Mouse (Mus musculus): ENCODE results near the gene Plcl1. TPM values are rescaled to one million over a fixed set of nuclear protein-coding genes. Genes with fewer than 3 reads are reported as not detected.
"Not testable (repeated sequence)": the region's sequence is repeated elsewhere in the genome, so short reads cannot be mapped to it uniquely, and the experiment has no call there.

Plcl1 gene
- total RNA-seq, 2 experiments from 2014 or later = 4.1 to 4.8 TPM

- no peak for DNase-seq
Observed at GRCm38 (mm10) chr1:55438617-55439016, 32.9 kb downstream of the Plcl1 start.

GRCm38 (mm10) chr1:55445043-55445688, 39.4 kb downstream of the Plcl1 start:
- no peak for DNase-seq

- DNase-seq = no peak
Observed at GRCm38 (mm10) chr1:55445689-55446044, 39.9 kb downstream of the Plcl1 start.

GRCm38 (mm10) chr1:55446273-55446672, 40.6 kb downstream of the Plcl1 start:
- no peak for DNase-seq

GRCm38 (mm10) chr1:55446876-55447275, 41.2 kb downstream of the Plcl1 start:
- no peak for DNase-seq

GRCm38 (mm10) chr1:55447661-55448060, 41.9 kb downstream of the Plcl1 start:
- no peak for DNase-seq

- no peak for DNase-seq
Observed at GRCm38 (mm10) chr1:55448104-55448503, 42.4 kb downstream of the Plcl1 start.

- DNase-seq = no peak
Observed at GRCm38 (mm10) chr1:55449779-55450178, 44.1 kb downstream of the Plcl1 start.

- no peak for DNase-seq
Observed at GRCm38 (mm10) chr1:55454119-55454518, 48.4 kb downstream of the Plcl1 start.

- DNase-seq = no peak
Observed at GRCm38 (mm10) chr1:55462301-55462700, 56.6 kb downstream of the Plcl1 start.

GRCm38 (mm10) chr1:55473756-55474155, 68.0 kb downstream of the Plcl1 start:
- DNase-seq = no peak

GRCm38 (mm10) chr1:55474976-55475375, 69.3 kb downstream of the Plcl1 start:
- no peak for DNase-seq

GRCm38 (mm10) chr1:55487371-55487770, 81.7 kb downstream of the Plcl1 start:
- peak in 1 of 2 experiments; percentile 13 for DNase-seq

- no peak for DNase-seq
Observed at GRCm38 (mm10) chr1:55488261-55488660, 82.5 kb downstream of the Plcl1 start.

- DNase-seq = no peak
Observed at GRCm38 (mm10) chr1:55489355-55489754, 83.6 kb downstream of the Plcl1 start.

GRCm38 (mm10) chr1:55499872-55500271, 94.2 kb downstream of the Plcl1 start:
- no peak for DNase-seq

- DNase-seq = no peak
Observed at GRCm38 (mm10) chr1:55500981-55501682, 95.4 kb downstream of the Plcl1 start.

- DNase-seq = no peak
Observed at GRCm38 (mm10) chr1:55505811-55506210, 100.1 kb downstream of the Plcl1 start.

GRCm38 (mm10) chr1:55507061-55507460, 101.3 kb downstream of the Plcl1 start:
- DNase-seq = no peak

- no peak for DNase-seq
Observed at GRCm38 (mm10) chr1:55509587-55509986, 103.9 kb downstream of the Plcl1 start.

GRCm38 (mm10) chr1:55512165-55512564, 106.4 kb downstream of the Plcl1 start:
- no peak for DNase-seq

GRCm38 (mm10) chr1:55512799-55513198, 107.1 kb downstream of the Plcl1 start:
- not testable (repeated sequence) for DNase-seq

GRCm38 (mm10) chr1:55517182-55517581, 111.5 kb downstream of the Plcl1 start:
- no peak for DNase-seq

- DNase-seq = no peak
Observed at GRCm38 (mm10) chr1:55523966-55524365, 118.2 kb downstream of the Plcl1 start.
